Mouse (Mus musculus) right cerebral cortex, adult 2 months (tissue): ENCODE data around the gene Slc9a5.

Experiments
- DNase-seq, 2 experiments: peaks; one replicate each; pipeline ENCODE4 v3.0.0; 2021 to 2022; ENCODE audit warnings: low spot score in 2 of 2

Gene Slc9a5

DNA sequence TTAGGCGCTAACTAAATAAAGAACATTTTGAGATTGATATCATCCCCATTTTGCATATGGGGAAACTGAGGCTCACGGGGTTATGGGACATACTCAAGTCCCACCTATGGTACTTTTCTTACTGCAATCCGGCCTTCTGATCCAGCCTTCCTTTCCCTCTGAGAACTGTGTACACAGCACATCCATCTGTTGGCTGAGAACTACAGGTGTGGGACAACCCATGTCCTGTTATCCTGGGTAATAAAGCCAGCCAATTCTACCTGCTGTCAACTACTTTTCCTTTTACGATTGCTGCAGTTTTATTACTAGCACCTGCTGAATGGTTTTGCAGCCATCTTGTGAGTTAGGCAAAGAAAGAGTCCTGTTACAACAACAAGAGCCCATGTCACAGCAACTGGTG lies 5.9 kb downstream of the Slc9a5 start:
- DNase-seq: no peak

DNA sequence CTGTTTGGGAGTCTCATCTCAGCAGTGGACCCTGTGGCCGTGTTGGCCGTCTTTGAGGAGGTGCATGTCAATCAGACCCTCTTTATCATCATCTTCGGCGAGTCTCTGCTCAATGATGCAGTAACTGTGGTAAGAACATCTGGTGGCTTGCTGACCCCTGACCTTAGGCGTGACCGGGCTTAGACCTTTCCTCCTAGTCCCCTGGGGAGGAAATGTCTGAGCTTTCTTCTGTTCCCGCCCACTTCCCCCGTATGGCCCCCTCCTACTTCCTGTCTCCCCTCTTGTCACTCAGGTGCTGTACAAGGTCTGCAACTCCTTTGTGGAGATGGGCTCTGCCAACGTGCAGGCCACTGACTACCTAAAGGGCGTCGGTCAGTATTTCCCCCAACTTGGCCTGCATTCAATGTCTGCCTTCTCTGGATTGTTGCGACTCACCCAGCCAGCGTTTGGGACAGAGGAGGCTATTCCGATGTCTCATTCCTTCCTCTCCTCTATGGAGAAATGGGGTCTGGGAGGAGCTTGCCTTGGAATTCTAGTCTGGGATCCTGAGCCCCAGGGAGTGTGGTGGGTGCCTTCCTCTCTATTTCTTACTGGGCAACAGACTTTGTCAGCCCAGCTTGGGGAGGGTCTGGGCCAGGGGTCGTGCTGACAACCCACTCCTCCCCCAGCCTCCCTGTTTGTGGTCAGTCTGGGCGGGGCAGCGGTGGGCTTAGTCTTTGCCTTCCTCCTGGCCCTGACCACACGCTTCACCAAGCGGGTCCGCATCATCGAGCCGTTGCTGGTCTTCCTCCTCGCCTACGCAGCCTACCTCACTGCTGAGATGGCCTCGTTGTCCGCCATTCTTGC lies 6.8 kb downstream of the Slc9a5 start:
- DNase-seq: no peak

GRCm38 (mm10) chr8:105356681-105357080 lies 8.0 kb downstream of the Slc9a5 start:
- no peak for DNase-seq

- no peak for DNase-seq
These were observed 10.6 kb downstream of the Slc9a5 start for GRCm38 (mm10) chr8:105359208-105359607.

- DNase-seq: no peak
These were observed 11.0 kb downstream of the Slc9a5 start for GRCm38 (mm10) chr8:105359646-105360045.

- DNase-seq: no peak
These were observed 13.4 kb downstream of the Slc9a5 start for GRCm38 (mm10) chr8:105361751-105362702.

GRCm38 (mm10) chr8:105367107-105367506 lies 18.5 kb downstream of the Slc9a5 start:
- no peak for DNase-seq

DNA sequence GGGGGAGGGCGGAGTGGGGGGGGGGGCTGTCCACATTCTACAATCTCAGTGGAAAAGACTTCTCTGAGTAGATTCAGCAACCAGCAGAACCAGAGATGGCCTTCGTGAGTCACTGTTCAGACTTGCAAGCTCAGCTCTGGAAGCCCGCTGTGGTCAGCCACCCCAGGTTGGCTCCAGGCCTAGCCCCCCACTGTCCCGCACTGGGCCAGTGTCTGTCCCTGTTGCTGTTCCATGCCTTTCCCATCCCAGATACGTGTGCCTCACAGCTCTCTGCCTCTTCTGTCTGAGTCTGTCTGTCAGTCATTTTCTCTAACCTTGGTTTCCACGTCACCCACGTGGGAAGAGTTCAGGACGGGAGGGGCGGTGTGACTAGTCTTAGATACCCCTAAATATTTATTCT lies 23.8 kb downstream of the Slc9a5 start:
- DNase-seq: no peak

DNA sequence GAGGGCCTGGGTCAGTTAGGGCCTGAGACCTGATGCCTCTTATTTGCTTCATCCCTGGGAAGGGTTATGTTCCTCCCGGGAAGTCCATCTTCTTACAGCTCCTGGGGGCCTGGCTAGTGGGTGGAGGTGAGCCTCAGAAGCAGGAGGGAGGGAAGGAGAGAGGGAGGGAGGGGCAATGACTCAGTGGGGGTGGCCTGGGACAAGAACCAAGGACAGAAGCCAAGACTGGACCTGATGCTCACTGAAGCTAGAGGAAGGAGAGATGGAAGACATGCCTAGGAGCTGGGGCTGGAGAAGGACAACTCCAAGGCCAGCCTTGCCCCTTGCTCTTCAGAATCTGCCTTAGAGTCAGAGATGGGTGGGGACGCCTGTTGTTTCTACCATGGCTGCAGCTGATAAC lies 24.4 kb downstream of the Slc9a5 start, which contains the start of gene Plekhg4:
Gene Plekhg4 (plus strand): TSS at position 243 of the 400 bp plus-strand sequence.
- no peak for DNase-seq

DNA sequence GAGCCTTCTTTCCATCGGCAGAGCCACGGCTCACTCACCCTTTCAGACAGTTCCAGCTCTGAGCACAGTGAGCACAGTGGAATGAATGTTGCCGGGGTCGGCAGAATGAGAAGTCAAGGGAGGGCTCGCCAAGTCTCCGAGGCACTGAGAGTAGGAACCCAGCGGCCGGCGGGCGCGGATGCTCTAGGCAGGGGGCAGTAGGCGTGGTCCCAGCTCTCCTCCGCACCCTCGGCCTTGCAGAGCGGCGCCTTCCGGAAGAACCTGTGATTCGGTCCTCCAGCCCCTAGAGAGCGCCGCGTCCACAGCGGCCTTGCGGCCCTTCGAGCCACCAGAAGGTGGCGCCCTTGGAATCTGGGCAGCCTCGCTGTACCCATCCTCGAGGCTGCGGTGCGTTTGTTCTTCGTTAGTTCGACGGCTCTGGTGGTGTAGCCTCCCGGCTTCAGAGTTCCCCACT lies 25.9 kb downstream of the Slc9a5 start:
- no peak for DNase-seq

GRCm38 (mm10) chr8:105378673-105379072 lies 30.0 kb downstream of the Slc9a5 start:
- no peak for DNase-seq

- no peak for DNase-seq
These were observed 31.7 kb downstream of the Slc9a5 start for GRCm38 (mm10) chr8:105380308-105380707.

- no peak for DNase-seq
These were observed 35.4 kb downstream of the Slc9a5 start for GRCm38 (mm10) chr8:105384070-105384469.

GRCm38 (mm10) chr8:105387151-105387550 lies 38.5 kb downstream of the Slc9a5 start:
- DNase-seq: no peak

- no peak for DNase-seq
These were observed 40.5 kb downstream of the Slc9a5 start for GRCm38 (mm10) chr8:105389096-105389495.

DNA sequence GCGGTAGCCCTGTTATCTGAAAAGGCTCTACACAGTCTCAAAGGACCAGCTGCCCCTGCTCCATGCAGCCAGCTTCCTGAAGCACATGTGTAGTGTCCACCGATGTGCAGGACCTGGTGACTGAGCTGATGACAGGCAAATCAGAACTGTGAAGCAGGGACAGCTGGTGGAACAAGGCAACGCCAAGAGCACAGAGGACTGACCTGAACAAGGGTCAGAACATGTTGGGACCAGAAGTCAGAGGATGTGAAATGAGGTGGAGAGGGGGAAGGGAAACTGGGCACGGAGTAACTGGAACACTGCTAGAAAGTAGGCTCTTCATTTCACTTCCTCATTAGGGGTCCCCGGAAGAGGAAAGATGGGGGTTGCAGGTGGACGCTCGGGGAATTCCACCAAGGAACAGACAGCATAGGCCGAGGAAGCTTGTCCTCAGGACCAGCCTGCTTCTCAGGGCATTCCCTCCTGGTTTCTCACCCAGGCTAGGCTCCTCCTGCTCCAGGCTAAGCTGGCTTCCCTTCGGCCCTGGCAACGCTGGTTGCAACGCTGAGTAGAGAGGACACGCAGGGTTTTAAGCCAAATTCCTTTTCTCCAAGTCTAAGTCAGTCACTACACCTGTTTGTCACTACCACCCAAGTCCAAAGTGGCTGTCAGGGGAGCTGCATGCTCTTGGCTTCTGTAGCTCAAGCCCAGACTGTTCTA lies 44.6 kb downstream of the Slc9a5 start:
- no peak for DNase-seq

DNA sequence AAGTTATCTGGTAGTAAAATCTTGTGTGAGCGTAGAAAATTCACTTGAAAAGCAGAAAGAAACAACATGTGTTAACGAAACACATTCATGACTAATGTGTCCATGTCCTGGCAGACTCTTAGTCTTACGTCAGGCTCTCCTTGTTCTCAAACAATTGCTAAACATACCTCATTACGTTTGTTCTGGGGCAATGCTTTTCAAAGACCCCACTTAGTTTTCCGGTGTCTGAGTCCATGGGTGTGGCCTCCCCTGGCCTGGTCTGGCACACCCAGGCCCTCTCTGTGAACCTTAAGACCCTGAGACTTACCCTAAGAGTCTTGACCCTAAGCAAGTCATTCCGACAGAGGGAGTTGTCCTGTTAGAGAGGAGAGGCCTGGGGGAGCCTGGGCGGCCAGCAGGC lies 45.3 kb downstream of the Slc9a5 start:
- no peak for DNase-seq

DNA sequence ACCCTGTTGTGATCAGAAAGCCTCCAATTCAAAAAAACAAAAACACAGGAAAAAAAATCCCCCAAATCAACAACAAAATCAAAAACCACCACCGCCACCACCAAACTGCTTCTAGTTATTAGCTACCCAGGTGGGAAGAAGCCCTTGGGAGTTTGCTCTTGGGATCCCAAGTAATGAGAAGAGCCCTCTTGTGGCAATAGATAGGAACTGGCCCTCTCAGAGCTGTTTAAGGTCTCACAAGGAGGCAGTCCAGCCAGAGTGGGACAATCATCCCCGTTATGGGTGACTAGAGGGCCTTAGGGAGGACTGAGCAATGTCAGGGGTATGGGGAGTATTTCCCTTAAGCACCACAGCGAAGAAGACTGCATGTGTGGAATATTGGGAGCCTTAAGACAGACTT lies 49.1 kb downstream of the Slc9a5 start:
- peak; percentile 53 to 61 for DNase-seq

GRCm38 (mm10) chr8:105400016-105400415 lies 51.4 kb downstream of the Slc9a5 start:
- DNase-seq: no peak

DNA sequence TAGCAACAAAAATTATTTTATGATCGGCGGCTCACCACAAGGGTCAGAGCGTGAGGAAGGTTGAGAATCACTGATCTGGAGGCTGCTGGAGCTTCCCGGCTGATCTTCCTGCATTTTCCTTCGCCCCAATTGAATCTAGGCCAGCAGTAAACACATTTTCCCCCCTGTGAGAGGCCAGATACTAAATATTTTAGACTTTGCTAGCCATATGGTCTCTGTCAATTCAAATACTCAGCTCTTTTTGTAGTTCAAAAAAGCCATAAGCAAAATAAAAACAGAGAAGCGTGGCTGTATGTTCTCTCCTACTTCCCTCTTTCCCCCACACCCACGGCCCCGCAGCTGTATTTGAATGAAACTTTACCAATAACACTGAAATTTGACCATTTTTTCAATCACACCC lies 54.8 kb downstream of the Slc9a5 start:
- no peak for DNase-seq

DNA sequence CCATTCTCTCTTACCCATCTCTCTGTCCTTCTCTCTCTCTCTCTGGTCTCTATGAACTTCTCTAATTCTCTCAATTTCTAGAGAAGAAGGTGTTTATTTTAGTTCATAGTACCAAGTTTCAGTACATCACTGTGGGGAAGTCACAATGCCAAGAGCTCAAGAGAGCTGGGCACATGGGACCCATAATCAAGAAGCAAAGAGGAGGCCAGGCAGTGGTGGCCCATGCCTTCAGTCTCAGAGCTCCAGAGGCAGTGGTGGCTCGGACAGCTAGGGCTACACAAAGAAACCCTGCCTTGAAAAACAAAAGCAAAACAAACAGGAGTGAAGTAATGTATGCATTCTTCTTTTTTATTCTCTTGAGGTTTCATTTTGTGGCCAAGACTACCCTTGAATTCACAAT lies 55.9 kb downstream of the Slc9a5 start:
- no peak for DNase-seq

DNA sequence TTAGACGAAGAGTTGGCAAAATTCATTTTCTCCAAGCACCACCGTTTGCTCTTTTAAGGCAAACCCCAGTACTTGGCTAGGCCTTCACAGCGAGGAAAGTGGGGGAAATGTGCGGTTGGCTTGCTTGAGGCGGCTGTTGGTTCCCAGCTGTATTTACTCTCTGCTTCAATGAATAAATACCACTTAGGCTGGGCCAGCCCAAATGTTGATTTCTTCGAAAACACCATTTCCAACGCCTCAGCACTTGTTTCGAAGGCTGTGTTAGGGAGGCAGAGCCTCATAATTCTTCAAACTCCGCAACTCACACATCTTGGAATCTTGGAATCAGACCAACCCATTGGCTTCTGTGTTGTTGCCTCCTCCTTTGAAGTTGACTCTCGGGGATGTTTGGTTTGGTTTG lies 57.8 kb downstream of the Slc9a5 start:
- peak; percentile 6 to 17 for DNase-seq
